Mouse (Mus musculus) embryonic facial prominence, embryonic 10.5 days (tissue): ENCODE data around the gene Mrs2. TPM values are rescaled to one million over a fixed set of nuclear protein-coding genes. Genes with fewer than 3 reads are reported as not detected.

Experiments used
- DNase-seq: peaks from one replicate; pipeline ENCODE4 v3.0.0-alpha.2; 2017; ENCODE audit warnings: low spot score
- H3K27ac ChIP-seq: fragments of 300-500 bp; sonication (generic); replicated peaks from 2 replicates; pipeline ENCODE4 v1.5.1; 2016; ENCODE audit warnings: mild to moderate bottlenecking
- H3K27me3 ChIP-seq: fragments of 300-500 bp; sonication (generic); replicated peaks from 2 replicates; pipeline ENCODE4 v1.6.1; 2016; ENCODE audit warnings: low read depth, mild to moderate bottlenecking; ENCODE audit not compliant: poor library complexity, severe bottlenecking
- H3K36me3 ChIP-seq: fragments of 300-500 bp; sonication (generic); replicated peaks from 2 replicates; pipeline ENCODE4 v1.6.1; 2016; ENCODE audit warnings: mild to moderate bottlenecking, moderate library complexity
- H3K4me1 ChIP-seq: fragments of 300-500 bp; sonication (generic); 2 replicates; pipeline ENCODE4 v1.6.1; 2016
- H3K4me3 ChIP-seq: fragments of 300-500 bp; sonication (generic); 2 replicates; pipeline ENCODE4 v1.5.1; 2016; ENCODE audit warnings: mild to moderate bottlenecking, moderate library complexity
- H3K9me3 ChIP-seq: fragments of 300-500 bp; sonication (generic); 2 replicates; pipeline ENCODE4 v1.6.1; 2016; ENCODE audit warnings: mild to moderate bottlenecking
- WGBS: fragments of 180-500 bp; shearing (Covaris S2); methylation state at CpG from one replicate; pipeline ENCODE4 v1.1.7; 2016; 5-methylcytosine and 5-hydroxymethylcytosine counted together
- polyA plus RNA-seq: library from polyadenylated mRNA; unstranded; fragments of >200 nt; fragmentation: Nextera tagmentation; extraction: Ambion mirVana; gene quantifications from 2 replicates; pipeline ENCODE4 v1.2.1, GENCODE M21; 2016

Mrs2 gene
- polyA plus RNA-seq: 18.2 and 20.2 TPM in 2 replicates

DNA sequence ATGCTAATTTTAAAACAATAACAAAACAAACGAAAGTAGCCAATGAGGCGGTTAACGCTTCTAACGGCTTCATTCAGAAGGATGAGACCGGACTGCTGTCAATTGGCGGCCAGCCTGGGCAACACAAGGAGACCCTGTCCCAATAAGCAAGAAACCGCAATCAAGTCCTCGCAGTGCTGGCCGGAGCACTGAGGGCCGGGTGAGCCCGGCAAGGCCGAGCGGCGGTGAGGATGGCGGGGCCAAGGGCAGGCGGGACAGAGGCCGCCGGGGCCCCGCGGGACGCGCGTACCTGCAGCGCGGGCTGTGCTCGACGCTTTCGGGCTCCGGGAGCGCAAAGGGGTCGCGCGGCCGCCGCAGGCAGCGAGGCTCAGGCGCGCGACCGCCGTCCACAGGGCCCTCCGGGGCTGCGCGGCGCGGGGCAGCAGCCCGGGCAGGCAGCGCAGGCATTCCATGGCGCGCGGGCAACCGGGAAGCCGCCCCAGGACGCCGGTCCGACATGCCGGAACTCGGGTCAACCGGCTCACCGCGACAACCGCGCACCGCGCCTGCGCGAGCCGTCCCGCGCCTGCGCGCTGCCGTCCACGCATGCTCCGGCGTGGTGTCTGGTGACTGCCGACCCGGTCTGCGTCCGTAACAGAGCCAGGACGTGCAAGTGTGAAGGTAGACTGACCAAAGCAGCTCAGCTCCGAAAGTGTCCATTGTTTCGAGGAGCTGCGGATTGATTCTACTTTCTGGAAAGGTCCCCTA, at the start of gene Mrs2:
Gene Mrs2 (minus strand): TSS at position 587 of the 747 bp plus-strand sequence.
- under 1% methylated on average over 84 of the region's 84 CpGs for WGBS
- H3K4me1 ChIP-seq: peaks cover 22% of the 10 kb centered on the region
- DNase-seq: peak; percentile 92

DNA sequence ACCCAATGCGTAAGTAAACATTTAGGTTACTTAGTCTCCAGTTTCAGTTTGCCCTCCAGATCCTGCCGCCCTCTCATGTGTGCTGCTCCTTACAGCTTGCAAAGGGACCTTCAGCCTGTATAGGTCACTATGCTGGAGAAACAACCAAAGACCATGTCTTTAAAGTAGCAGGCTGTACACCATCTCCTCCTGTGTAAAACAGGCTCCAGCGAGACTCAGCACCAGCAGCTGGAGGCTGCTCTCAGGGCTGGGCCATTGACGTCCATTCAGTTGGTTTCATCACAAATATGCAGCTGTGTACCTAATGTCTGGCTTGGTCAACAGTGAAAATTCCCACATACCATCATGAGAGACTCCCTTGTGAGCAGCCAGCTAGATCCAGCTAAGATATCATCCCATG, 49.6 kb upstream of the Mrs2 start:
- Histone ChIP-seq H3K27me3 (no peaks in the 10 kb centered on the region), H3K27ac (no peak overlapping the region), H3K4me3 (no peak overlapping the region), H3K9me3 (no peaks in the 10 kb centered on the region), H3K36me3 (no peaks in the 10 kb centered on the region), H3K4me1 (no peaks in the 10 kb centered on the region)
- WGBS: 75% methylated on average over 4 of the region's 4 CpGs
- DNase-seq: no peak

More for the DNA sequence above, at the start of gene Mrs2:
- Histone ChIP-seq H3K27me3 (peaks cover 3% of the 10 kb centered on the region; the same call in 1 of the 2 replicates), H3K36me3 (peaks cover 19% of the 10 kb centered on the region), H3K4me3 (peak within 1 kb of the TSS; percentile 91), H3K9me3 (no peaks in the 10 kb centered on the region), H3K27ac (peak within 1 kb of the TSS; percentile 93)

GRCm38 (mm10) chr13:25067183-25067582, 47.0 kb upstream of the Mrs2 start:
- no peaks in the 10 kb centered on the region for H3K9me3 ChIP-seq
- 87% methylated on average over 4 of the region's 4 CpGs for WGBS
- H3K4me1 ChIP-seq: no peaks in the 10 kb centered on the region
- no peaks in the 10 kb centered on the region for H3K27me3 ChIP-seq
- no peaks in the 10 kb centered on the region for H3K36me3 ChIP-seq
- H3K4me3 ChIP-seq: no peak overlapping the region
- no peak for DNase-seq
- no peak overlapping the region for H3K27ac ChIP-seq

DNA sequence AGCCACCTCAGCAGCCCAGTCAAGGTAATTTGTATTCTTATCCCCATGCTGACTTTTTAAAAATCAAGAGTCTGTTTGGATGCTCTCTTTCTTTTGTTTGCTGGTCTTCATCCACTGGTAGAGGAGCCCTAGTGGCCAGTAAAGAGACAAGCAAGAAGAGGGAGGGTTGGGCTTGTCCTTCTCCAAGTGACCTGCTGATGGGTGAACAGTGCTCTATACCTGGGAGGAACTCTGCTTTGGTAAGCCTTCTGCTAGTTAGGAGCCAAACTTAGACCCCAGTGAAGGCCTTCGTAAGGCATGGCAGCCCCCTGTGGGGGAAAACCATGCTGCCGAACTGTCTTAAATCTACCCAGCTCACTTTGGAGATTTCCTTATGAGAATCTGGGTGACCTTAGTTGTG, 46.5 kb upstream of the Mrs2 start:
- no peaks in the 10 kb centered on the region for H3K27me3 ChIP-seq
- WGBS: 94% methylated on average over 2 of the region's 2 CpGs
- no peaks in the 10 kb centered on the region for H3K36me3 ChIP-seq
- no peak overlapping the region for H3K4me3 ChIP-seq
- DNase-seq: no peak
- no peaks in the 10 kb centered on the region for H3K9me3 ChIP-seq
- H3K27ac ChIP-seq: no peak overlapping the region
- H3K4me1 ChIP-seq: no peaks in the 10 kb centered on the region

- Histone ChIP-seq H3K27me3 (peaks cover 57% of the 10 kb centered on the region), H3K4me3 (peak within 1 kb of the TSS; percentile 63), H3K27ac (peak within 1 kb of the TSS; percentile 40; the same call in 1 of the 2 replicates), H3K36me3 (no peaks in the 10 kb centered on the region), H3K4me1 (peaks cover 18% of the 10 kb centered on the region), H3K9me3 (peaks cover 14% of the 10 kb centered on the region; the same call in 1 of the 2 replicates)
- peak; percentile 50 for DNase-seq
- 4% methylated on average over 63 of the region's 63 CpGs for WGBS
Observed at GRCm38 (mm10) chr13:25055873-25056667, 35.9 kb upstream of the Mrs2 start, which contains the start of gene Dcdc2a. Gene Dcdc2a (plus strand): TSS chr13:25056004.

- Histone ChIP-seq H3K27me3 (peaks cover 57% of the 10 kb centered on the region), H3K9me3 (peaks cover 19% of the 10 kb centered on the region), H3K4me1 (peaks cover 18% of the 10 kb centered on the region), H3K4me3 (peak overlapping the region; percentile 63), H3K36me3 (no peaks in the 10 kb centered on the region), H3K27ac (peak overlapping the region; percentile 40; the same call in 1 of the 2 replicates)
- peak; percentile 85 for DNase-seq
- WGBS: under 1% methylated on average over 35 of the region's 35 CpGs
Observed at GRCm38 (mm10) chr13:25055111-25055554, 35.0 kb upstream of the Mrs2 start.

GRCm38 (mm10) chr13:25052671-25053070, 32.5 kb upstream of the Mrs2 start:
- WGBS: 90% methylated on average over 5 of the region's 5 CpGs
- no peak overlapping the region for H3K27ac ChIP-seq
- no peak for DNase-seq

GRCm38 (mm10) chr13:25039488-25039887, 19.3 kb upstream of the Mrs2 start:
- H3K36me3 ChIP-seq: no peaks in the 10 kb centered on the region
- H3K4me3 ChIP-seq: no peak overlapping the region
- no peak overlapping the region for H3K27ac ChIP-seq
- H3K27me3 ChIP-seq: no peaks in the 10 kb centered on the region
- WGBS: 79% methylated on average over 2 of the region's 2 CpGs
- no peaks in the 10 kb centered on the region for H3K9me3 ChIP-seq
- no peaks in the 10 kb centered on the region for H3K4me1 ChIP-seq
- DNase-seq: no peak

More at GRCm38 (mm10) chr13:25052671-25053070, 32.5 kb upstream of the Mrs2 start:
- no peaks in the 10 kb centered on the region for H3K36me3 ChIP-seq
- peaks cover 52% of the 10 kb centered on the region for H3K27me3 ChIP-seq
- peaks cover 28% of the 10 kb centered on the region for H3K9me3 ChIP-seq
- H3K4me1 ChIP-seq: peaks cover 18% of the 10 kb centered on the region
- H3K4me3 ChIP-seq: no peak overlapping the region

DNA sequence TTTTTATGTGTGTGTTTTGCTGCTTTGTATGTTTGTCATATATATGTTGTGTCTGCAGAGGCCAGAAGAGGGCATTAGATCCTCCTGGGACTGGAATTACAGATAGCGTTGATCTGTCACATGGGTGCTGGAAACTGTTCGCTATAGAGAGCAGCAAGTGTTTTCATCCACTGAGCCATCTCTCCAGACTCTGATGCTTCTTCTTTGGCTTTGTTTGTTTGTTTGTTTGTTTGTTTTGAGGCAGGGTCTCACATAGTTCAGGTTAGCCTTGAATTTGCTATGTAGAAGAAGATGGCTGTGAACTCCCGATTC, 6.9 kb upstream of the Mrs2 start:
- no peaks in the 10 kb centered on the region for H3K9me3 ChIP-seq
- peaks cover 3% of the 10 kb centered on the region; the same call in 1 of the 2 replicates for H3K27me3 ChIP-seq
- H3K36me3 ChIP-seq: no peaks in the 10 kb centered on the region
- no peak overlapping the region for H3K4me3 ChIP-seq
- H3K4me1 ChIP-seq: no peaks in the 10 kb centered on the region
- no peak overlapping the region for H3K27ac ChIP-seq
- WGBS: 84% methylated on average over 3 of the region's 3 CpGs
- no peak for DNase-seq

DNA sequence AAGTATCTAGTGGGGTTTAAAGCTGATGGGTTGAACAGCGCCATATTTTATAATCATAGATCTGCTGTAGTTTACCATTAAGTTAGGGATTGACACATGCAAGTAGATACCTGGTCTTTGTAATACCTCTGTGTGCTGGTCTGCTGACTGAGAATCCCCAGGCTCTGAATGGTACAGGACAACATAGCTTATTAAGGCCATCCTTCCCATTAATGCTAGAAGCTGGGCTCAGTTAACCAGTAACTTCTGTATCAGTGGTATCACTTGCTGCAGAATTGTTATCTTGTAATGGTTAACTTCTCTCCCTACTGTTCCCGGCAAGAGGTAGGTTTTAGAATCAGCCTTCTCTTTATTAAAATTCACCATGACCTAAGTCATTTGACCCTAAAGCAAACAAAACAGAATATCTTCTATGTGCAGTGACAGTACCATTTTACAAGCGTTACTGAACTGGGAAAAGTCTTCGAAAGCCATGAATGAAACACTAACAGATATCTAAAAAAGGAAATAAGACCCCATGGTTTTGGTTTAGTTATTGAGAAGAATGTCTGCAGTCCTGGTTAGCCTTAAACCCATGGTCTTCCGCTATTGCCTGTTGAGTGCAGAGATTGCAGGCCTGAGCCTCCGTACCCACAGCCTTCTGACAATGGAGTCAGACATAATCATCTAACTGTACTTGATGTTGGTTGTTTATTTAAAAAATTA, 6.4 kb upstream of the Mrs2 start:
- 91% methylated on average over 6 of the region's 6 CpGs for WGBS
- H3K27me3 ChIP-seq: peaks cover 3% of the 10 kb centered on the region; the same call in 1 of the 2 replicates

DNA sequence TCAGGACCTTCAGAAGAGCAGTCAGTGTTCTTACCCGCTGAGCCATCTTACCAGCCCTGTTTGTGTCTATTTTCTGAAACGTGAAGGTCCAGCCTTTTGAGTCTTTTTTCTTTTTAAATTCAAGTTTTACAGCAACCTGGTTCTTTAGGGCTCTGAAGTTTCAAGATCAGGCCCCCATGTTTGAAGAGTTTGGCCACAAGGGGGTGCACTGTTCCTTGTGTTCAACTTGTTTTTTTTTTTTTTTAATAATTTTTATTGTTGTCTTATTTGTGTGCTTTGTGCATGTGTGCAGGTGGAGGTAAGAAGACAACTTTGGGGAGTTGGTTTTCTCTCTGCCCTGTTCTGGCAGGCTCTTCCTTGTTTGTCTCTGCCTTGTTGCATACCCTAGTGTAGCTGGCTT, 4.5 kb upstream of the Mrs2 start:
- WGBS: 30% methylated on average over 2 of the region's 2 CpGs
- Histone ChIP-seq H3K27me3 (peaks cover 3% of the 10 kb centered on the region; the same call in 1 of the 2 replicates), H3K27ac (no peak overlapping the region), H3K9me3 (no peaks in the 10 kb centered on the region), H3K4me1 (peaks cover 8% of the 10 kb centered on the region), H3K36me3 (no peaks in the 10 kb centered on the region), H3K4me3 (no peak overlapping the region)
- DNase-seq: peak; percentile 48

More for the DNA sequence above, 6.4 kb upstream of the Mrs2 start:
- Histone ChIP-seq H3K4me3 (no peak overlapping the region), H3K36me3 (no peaks in the 10 kb centered on the region), H3K27ac (no peak overlapping the region), H3K9me3 (no peaks in the 10 kb centered on the region), H3K4me1 (no peaks in the 10 kb centered on the region)
- no peak for DNase-seq

DNA sequence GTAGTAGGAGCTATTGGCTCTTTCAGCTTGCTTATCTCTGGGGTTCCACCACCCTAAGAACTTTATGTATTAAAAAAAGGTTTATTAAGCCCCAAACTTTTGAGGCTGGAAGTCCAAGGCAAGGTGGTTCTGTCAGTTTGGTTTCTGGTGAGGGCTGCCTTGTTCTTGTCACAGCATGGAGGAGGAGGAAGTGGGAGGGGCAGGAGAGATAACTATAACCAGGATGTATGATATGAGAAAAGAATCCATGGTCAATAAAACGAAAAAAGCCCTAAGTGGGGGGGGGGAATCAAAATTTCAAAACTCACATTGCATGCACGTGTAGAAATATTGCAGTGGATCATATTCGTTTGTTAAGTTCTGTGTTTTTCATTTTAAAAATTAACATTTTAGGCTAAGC, 3.0 kb upstream of the Mrs2 start:
- Histone ChIP-seq H3K27ac (no peak overlapping the region), H3K4me1 (peaks cover 22% of the 10 kb centered on the region), H3K36me3 (peaks cover 3% of the 10 kb centered on the region), H3K9me3 (no peaks in the 10 kb centered on the region), H3K27me3 (peaks cover 3% of the 10 kb centered on the region; the same call in 1 of the 2 replicates), H3K4me3 (no peak overlapping the region)
- 83% methylated on average over 3 of the region's 3 CpGs for WGBS
- DNase-seq: no peak
